Mouse (Mus musculus) embryo, embryonic 11.5 days (tissue): Measurements from ENCODE around the gene Arhgef2.
A peak's percentile ranks its signal among the peaks of the same experiment; 100 is the strongest.
"Not testable (repeated sequence)": the region's sequence is repeated elsewhere in the genome, so short reads cannot be mapped to it uniquely, and the experiment has no call there.

Experiments
- DNase-seq: peaks from one replicate; pipeline ENCODE4 v3.0.0-alpha.2; 2012; ENCODE audit warnings: low read depth, low spot score

Gene Arhgef2

DNA sequence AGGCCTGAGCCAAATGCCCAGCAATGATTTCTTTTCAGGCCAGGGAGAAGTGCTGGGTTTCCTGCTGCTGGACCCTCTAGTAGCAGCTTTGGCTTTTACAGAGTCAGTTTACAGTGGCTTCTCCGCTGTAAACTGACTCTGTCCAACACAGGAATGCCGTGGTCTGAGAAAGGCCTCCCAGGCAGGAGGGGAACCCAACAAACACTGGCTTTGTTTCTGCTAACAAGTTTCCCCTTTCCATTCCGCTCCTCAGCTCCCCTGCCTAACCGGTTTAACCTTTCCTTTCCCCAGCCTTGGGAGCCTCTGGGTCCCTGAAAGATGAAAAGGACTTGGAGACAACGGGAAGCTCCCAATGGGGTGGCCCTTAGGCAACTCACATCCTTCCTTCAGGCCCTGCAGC is 15.5 kb upstream of the Arhgef2 start:
- no peak for DNase-seq

DNA sequence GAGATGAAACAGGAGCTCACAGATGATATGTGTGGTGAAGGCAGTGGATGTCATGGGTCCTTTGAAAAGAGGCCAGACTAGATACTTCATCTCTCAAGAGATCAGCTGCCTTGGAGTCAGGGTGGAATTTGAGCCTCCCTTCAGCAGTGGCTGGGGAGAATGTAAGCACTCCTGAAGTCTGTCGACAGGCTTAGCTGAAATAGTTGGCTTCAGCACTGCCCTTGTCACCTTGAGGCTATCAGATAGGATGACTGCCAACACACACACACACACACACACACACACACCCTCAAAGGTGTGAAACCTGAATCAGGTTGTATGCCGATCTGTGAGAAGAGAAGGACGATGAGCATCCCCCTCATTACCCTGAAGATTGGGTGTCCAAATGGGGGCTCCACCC is 14.7 kb upstream of the Arhgef2 start:
- DNase-seq: no peak

- DNase-seq: peak; percentile 57
Measured at GRCm38 (mm10) chr3:88591950-88592731, 13.6 kb upstream of the Arhgef2 start.

DNA sequence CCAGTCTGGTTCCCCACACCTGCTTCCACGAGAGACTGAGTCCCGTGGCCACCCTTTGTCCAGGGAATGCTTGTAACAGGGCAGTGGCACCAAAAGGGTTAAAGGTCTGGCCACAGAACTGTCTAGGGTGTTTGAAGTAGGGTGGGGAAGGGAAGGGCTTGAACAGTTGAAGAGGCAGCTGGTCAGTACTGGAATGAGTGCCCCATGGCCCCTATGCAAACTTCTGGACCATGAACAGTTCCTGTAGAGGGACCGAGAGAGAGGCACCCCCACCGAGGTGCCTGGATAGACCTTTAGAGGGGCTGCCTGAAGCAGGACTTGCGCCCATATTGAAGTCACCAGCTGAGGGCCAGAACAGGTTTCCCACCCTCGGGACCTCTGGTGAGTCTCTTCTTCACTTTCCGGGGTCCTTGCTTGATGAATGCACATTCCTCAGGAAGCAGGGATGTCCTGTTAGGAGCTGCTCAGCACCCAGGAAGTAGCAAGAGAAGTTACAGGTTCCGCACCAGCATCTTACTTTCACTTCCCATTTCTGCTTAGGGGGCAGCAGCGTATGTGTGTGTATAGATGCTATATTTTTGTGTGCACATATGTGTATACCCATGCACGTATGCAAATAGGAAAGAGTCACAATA is 12.7 kb upstream of the Arhgef2 start:
- DNase-seq: no peak

DNA sequence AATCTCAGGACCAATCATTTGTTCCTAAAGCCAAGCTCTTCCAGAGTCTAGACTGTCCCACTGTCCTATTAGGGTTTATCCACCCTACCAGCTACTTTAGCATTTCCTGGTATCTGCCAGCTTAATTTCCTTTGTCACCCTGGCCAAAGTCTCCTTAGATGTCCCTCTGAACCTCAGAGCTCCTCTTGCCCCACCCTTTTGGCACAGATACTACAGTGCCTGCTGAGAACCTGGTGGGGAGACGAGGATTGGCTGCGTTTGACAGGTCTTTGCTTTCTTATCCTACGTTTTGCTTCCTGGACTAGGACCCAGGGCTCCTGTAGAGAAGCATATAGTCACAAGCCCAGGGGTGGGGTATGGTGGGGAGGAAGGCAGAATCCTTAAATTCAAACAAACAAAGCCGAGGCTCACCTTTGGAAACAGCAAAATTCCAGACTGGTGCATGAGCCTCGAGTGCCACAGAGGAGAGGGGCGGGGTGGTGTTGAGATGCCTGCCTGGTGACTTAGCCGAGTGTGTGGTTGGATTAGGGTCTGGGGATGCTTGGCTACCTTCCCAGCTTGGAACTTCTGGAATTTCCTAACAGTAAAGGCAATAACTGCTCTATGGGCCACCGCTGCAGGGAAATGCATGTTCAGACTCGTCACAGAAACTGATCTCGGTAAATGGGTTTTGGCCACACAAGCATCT is 11.7 kb upstream of the Arhgef2 start:
- DNase-seq: no peak

DNA sequence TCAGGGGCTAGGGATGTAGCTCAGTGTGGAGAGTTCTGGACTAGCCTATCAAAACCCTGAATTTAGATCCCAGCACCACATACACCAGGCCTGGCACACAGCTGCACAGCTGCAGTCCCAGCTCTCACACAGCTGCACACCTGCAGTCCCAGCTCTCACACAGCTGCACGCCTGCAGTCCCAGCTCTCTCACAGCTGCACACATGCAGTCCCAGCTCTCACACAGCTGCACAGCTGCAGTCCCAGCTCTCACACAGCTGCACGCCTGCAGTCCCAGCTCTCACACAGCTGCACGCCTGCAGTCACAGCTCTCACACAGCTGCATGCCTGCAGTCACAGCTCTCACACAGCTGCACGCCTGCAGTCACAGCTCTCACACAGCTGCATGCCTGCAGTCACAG is 9.2 kb upstream of the Arhgef2 start:
- DNase-seq: not testable (repeated sequence)

GRCm38 (mm10) chr3:88602466-88602865 is 3.3 kb upstream of the Arhgef2 start:
- no peak for DNase-seq

DNA sequence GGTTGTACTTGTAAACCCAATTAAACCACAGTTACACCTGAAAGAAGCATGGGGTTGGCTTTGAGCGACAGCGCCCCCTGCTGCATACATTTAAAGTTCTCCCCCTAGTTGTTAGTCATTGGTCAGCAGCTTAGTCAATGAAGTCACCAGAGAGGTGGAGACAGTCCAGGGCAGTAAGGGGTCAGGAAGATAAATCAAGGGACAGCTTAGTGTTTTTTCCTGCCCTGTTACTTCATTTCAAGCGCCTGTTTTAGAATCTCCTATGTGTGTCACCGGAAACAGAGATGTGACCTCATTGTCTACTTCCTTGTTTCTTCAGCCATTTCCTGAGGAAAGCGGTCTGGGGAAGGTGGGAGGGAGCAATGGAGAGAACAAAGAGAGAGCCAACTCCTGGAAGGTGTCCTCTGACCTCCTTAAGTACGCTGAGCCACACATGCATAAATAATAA is 2.0 kb upstream of the Arhgef2 start:
- DNase-seq: no peak

- DNase-seq: no peak
Measured at GRCm38 (mm10) chr3:88604863-88605262, 903 bp upstream of the Arhgef2 start.

DNA sequence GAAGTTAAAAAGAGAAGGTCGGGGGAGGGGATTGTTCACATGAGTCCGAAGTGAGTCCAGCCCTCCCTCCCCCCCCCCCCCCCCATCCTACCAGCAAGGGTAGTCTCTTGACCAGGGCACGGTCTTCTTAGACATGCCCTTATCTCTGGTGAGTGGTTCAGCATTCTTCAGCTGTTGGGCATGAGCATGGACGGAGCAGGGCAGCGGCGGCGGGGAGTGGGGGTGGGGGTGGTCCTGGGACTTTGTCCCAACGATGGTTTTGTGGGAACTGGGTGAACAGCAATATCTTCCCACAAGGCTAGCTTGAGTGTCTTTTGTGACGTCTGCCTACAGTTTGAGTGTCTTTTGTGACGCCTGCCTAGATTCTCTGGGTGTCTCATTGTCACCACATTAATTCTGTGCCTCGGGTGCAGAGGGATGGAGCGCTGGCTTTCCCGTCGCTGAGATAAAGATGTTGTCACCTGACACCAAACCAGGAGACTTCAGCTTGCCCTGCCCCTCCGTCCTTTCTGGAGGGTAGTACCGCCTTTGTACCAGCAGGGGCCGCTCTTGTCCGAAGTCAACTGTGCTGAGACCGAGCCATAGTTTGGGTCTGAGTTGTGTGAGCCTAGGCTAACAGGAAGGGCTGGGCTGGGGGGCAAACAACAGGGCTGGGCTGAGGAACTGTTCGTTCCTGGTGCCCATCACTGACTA is 1.4 kb downstream of the Arhgef2 start:
- DNase-seq: peak; percentile 83

DNA sequence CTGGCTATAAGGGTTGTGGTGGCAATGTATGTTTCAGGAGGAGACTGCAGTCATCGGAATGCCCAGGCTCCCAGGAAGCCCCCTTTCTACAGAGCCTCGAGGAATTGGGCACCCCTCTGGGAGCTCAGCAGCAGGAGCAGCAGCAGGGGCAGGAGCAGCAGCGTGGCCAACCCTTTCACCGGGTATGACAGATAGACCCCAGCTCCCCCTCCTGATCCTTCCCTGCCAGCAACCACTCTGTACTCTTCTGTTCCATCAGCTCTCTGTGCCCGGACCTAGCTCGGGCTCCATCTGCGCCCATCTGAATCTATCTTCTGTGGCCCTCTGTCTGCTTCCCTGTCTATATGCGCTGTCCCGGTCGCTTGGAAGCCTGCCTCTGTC is 2.0 kb downstream of the Arhgef2 start:
- DNase-seq: no peak

DNA sequence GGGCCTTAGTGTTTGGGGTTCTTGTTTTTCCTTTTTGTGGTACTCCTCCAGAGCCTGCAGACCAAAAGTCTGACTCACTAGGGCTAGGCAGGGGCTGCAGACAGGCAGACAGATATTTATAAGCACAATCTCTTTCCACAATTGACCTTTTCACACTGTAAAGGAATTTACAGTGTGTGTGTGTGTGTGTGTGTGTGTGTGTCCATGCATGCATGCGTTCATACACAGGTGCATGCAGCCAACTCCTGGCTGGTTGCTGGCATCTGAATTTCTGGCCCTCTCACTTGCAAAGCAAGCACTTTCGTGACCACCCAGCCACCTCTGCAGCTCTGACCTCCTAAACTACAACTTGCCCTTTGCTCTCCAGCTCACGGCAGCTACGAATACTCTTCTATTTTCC is 3.3 kb downstream of the Arhgef2 start:
- no peak for DNase-seq

GRCm38 (mm10) chr3:88614418-88614817 is 8.7 kb downstream of the Arhgef2 start:
- DNase-seq: no peak

- DNase-seq: no peak
Measured at GRCm38 (mm10) chr3:88615117-88615516, 9.4 kb downstream of the Arhgef2 start.

GRCm38 (mm10) chr3:88615902-88616391 is 10.2 kb downstream of the Arhgef2 start:
- no peak for DNase-seq

- no peak for DNase-seq
Measured at GRCm38 (mm10) chr3:88616951-88617500, 11.3 kb downstream of the Arhgef2 start.

- DNase-seq: no peak
Measured at GRCm38 (mm10) chr3:88618074-88618871, 12.5 kb downstream of the Arhgef2 start.

DNA sequence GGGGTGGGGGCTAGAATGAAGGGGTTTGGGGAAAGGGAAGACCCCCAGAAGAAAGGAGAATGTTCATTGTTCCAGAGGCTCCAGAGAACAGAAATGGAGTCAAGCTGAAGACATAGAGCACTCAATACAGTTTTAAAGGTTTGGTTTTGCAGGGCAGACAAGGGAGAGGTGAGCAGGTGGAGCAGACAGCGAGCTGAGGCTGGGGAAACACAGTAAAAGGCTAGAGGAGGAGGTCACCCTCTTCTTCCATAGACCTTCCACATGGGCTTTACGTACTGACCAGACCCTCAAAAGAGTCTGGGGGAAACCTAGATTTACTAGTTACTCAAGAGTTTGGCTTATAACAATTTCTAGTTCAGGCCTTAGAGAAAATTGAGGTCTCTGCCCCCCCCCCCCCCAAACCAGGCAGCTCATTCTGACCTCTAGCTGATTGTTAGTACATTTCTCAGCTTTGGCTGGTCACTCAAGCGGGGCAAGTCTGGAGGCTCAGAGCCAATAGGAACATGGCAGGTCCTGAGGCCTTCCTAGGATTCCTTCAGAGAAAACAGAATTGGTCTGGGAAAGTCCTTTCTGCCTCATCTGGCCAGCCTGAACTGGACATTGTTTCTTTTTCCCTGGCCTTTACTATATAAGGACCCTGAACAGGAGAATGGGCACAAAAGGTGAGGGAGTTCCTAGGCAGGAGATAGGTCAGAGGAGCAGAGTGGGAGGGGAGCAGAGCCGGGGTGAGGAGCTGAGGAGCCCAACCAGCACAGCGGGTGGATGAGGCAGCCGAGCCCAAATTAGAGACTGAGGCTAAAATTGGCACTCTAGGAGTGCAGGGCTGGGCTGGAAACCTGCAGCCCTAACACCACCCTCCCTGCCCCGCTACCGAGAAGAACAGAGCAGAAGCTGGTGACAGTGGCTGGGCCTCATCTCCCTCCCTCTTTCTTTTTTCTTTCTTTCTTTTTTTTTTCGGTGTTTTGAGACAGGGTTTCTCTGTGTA is 13.6 kb downstream of the Arhgef2 start:
- no peak for DNase-seq

GRCm38 (mm10) chr3:88620146-88620991 is 14.6 kb downstream of the Arhgef2 start:
- DNase-seq: no peak
